Comparison of ENCODE assay signal across 28 mouse cellular contexts in the genomic region with DNA sequence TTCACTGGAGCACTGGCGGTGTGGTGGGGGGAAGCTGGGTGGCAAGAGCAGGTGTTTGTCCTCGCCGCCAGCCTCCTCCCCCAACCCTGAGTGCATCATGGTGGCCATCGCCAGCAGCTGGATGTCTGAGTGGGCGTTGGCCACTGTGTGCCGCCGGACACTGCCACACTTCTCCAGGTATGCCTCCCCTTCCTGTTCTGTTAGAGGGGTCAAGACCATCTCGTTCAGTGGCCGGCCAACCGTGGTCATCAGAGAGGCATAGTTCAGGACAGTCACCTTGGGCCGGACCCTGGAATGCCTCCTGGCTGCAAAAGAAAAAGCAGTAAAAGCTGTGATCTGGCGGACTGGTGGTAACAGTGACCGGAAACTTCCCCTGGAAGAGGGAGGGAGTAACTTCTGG. TPM values are rescaled to one million over a fixed set of nuclear protein-coding genes. Genes with fewer than 3 reads are reported as not detected.
DNase-seq lines count a peak whose midpoint lies in the region; ATAC-seq and TF ChIP-seq lines count a peak whose summit lies in the region.
"Had no signal": no experiment of that assay in that cellular context is flagged by ENCODE, and none has a peak within 500 bp of the region (broad histone marks: within the 10 kb centered on the region; RNA-seq: fewer than 3 reads in every experiment).

No protein-coding gene starts in this region.

- WGBS in kidney, embryonic 14.5 days = 68% methylated on average over 13 of the region's 13 CpGs
- 89% methylated on average over 13 of the region's 13 CpGs for WGBS in lung, embryonic 15.5 days

- no peaks in the 10 kb centered on the region for H3K27me3 ChIP-seq in kidney, embryonic 14.5 days (ENCODE audit: control insufficient read depth, insufficient read depth, low read length)
- H3K27me3 ChIP-seq in lung, embryonic 15.5 days = no peaks in the 10 kb centered on the region
- H3K27me3 ChIP-seq in E14TG2a.4 (ENCODE audit: insufficient read depth, low read length) (peaks cover 35% of the 10 kb centered on the region), ES-Bruce4 (ENCODE audit: control insufficient read depth, insufficient read depth, low read length, poor library complexity, severe bottlenecking) (no peaks in the 10 kb centered on the region)
- H3K27me3 ChIP-seq: embryonic facial prominence, embryonic 13.5 days; forebrain, embryonic 12.5 days; forebrain, embryonic 15.5 days; heart, embryonic 13.5 days; hindbrain, embryonic 13.5 days; intestine, embryonic 15.5 days had no signal

- peak; percentile 16; the same call in 1 of the 2 replicates for ATAC-seq in kidney, embryonic 14.5 days (ENCODE audit: low FRiP score, low TSS enrichment)
- ATAC-seq in lung, embryonic 15.5 days (ENCODE audit: borderline replicate concordance, extremely low read depth, low FRiP score, low TSS enrichment) = no peak
- ATAC-seq: CD4-positive, CD25-positive, alpha-beta regulatory T cell, adult 4 months; forebrain, embryonic 15.5 days; hindbrain, embryonic 16.5 days; intestine, embryonic 15.5 days had no signal

- H3K4me2 ChIP-seq in kidney, embryonic 14.5 days (replicated peaks; ENCODE audit: low read depth, low read length) = no peak overlapping the region
- no peak overlapping the region for H3K4me2 ChIP-seq in lung, embryonic 15.5 days
- H3K4me2 ChIP-seq: embryonic facial prominence, embryonic 13.5 days; forebrain, embryonic 12.5 days; forebrain, embryonic 15.5 days; heart, embryonic 13.5 days; hindbrain, embryonic 13.5 days; intestine, embryonic 15.5 days had no signal

- H3K36me3 ChIP-seq in kidney, embryonic 14.5 days (ENCODE audit: control insufficient read depth, insufficient read depth, low read length) = peaks cover 36% of the 10 kb centered on the region
- H3K36me3 ChIP-seq in lung, embryonic 15.5 days = peaks cover 17% of the 10 kb centered on the region
- no peaks in the 10 kb centered on the region for H3K36me3 ChIP-seq in E14TG2a.4 (ENCODE audit: insufficient read depth, low read length)
- no peaks in the 10 kb centered on the region for H3K36me3 ChIP-seq in ES-Bruce4 (ENCODE audit: control insufficient read depth, insufficient read depth, low read length, poor library complexity, severe bottlenecking)
- H3K36me3 ChIP-seq: forebrain, embryonic 15.5 days; hindbrain, embryonic 13.5 days; intestine, embryonic 15.5 days had no signal

- no peak for TF ChIP-seq POLR2A in ES-Bruce4 (IDR thresholded peaks at IDR 0.05; ENCODE audit: insufficient read depth, low read length)

- no peak for DNase-seq in kidney, postnatal 14 days
- no peak for DNase-seq in lung, postnatal 25 days (ENCODE audit: low spot score)
- no peak for DNase-seq in embryo, embryonic 10 days (ENCODE audit: low spot score)
- DNase-seq: adrenal gland, adult 2 months; adrenal gland, postnatal 14 days; cerebellum, adult 11 months; cerebellum, adult 2 months; cerebellum, postnatal 10 days; cerebellum, postnatal 36 days; gastrocnemius, postnatal 10 days; gastrocnemius, postnatal 36 days; heart, adult 2 months; heart, postnatal 14 days; heart, postnatal 4 days had no signal

- no peaks in the 10 kb centered on the region for H3K9me3 ChIP-seq in kidney, embryonic 14.5 days (ENCODE audit: control insufficient read depth, low read length)
- H3K9me3 ChIP-seq in lung, embryonic 15.5 days = no peaks in the 10 kb centered on the region
- H3K9me3 ChIP-seq in E14TG2a.4 (ENCODE audit: low read length) = no peaks in the 10 kb centered on the region
- H3K9me3 ChIP-seq in ES-Bruce4 (replicated peaks; ENCODE audit: control insufficient read depth, insufficient read depth, low read length, poor library complexity, severe bottlenecking) = no peaks in the 10 kb centered on the region
- H3K9me3 ChIP-seq: embryonic facial prominence, embryonic 13.5 days; forebrain, embryonic 12.5 days; forebrain, embryonic 15.5 days; heart, embryonic 10.5 days; heart, embryonic 13.5 days; hindbrain, embryonic 13.5 days; intestine, embryonic 15.5 days had no signal

- no peak overlapping the region for H3K9ac ChIP-seq in kidney, embryonic 14.5 days (ENCODE audit: low read depth, low read length)
- H3K9ac ChIP-seq in lung, embryonic 15.5 days = no peak overlapping the region
- no peak overlapping the region for H3K9ac ChIP-seq in ES-Bruce4 (ENCODE audit: low read depth, poor library complexity, severe bottlenecking)
- H3K9ac ChIP-seq: embryonic facial prominence, embryonic 13.5 days; forebrain, embryonic 12.5 days; forebrain, embryonic 15.5 days; heart, embryonic 13.5 days; hindbrain, embryonic 13.5 days; intestine, embryonic 15.5 days had no signal

- H3K4me1 ChIP-seq in kidney, embryonic 14.5 days (ENCODE audit: control insufficient read depth, insufficient read depth, low read length) = no peaks in the 10 kb centered on the region
- peaks cover 12% of the 10 kb centered on the region for H3K4me1 ChIP-seq in lung, embryonic 15.5 days
- peaks cover 17% of the 10 kb centered on the region for H3K4me1 ChIP-seq in E14TG2a.4 (replicated peaks; ENCODE audit: low read depth, low read length)
- no peaks in the 10 kb centered on the region for H3K4me1 ChIP-seq in ES-Bruce4 (ENCODE audit: control insufficient read depth, insufficient read depth, low read length)
- H3K4me1 ChIP-seq: forebrain, embryonic 15.5 days; hindbrain, embryonic 13.5 days; intestine, embryonic 15.5 days had no signal

- no peak overlapping the region for H3K4me3 ChIP-seq in kidney, embryonic 14.5 days (ENCODE audit: low read length)
- H3K4me3 ChIP-seq in lung, embryonic 15.5 days = no peak overlapping the region
- H3K4me3 ChIP-seq in E14TG2a.4 (replicated peaks; ENCODE audit: low read length) (peak overlapping the region; percentile 75), ES-Bruce4 (ENCODE audit: low read depth, low read length) (peak overlapping the region; percentile 53)
- H3K4me3 ChIP-seq: embryonic facial prominence, embryonic 13.5 days; erythroblast, embryonic 14.5 days; forebrain, embryonic 12.5 days; forebrain, embryonic 15.5 days; heart, adult 2 months; heart, embryonic 10.5 days; heart, embryonic 13.5 days; hindbrain, embryonic 13.5 days; intestine, embryonic 15.5 days had no signal

- TF ChIP-seq EP300 in ES-Bruce4 (IDR thresholded peaks at IDR 0.05; ENCODE audit: insufficient read depth, low read depth, low read length) = no peak

- TF ChIP-seq CTCF in E14TG2a.4 (conservative IDR thresholded peaks at IDR 0.05; ENCODE audit: low read length) (no peak), ES-Bruce4 (IDR thresholded peaks at IDR 0.05; ENCODE audit: low read depth, low read length) (no peak)

- H3K27ac ChIP-seq in kidney, embryonic 14.5 days (ENCODE audit: low read depth, low read length) = no peak overlapping the region
- H3K27ac ChIP-seq in lung, embryonic 15.5 days = 0 out of 2 replicates have a peak overlapping the region, but pooled peaks have one; percentile 61
- no peak overlapping the region for H3K27ac ChIP-seq in ES-Bruce4 (ENCODE audit: insufficient read depth, low read length)
- H3K27ac ChIP-seq: embryonic facial prominence, embryonic 13.5 days; forebrain, embryonic 12.5 days; forebrain, embryonic 15.5 days; heart, adult 2 months; heart, embryonic 10.5 days; heart, embryonic 13.5 days; hindbrain, embryonic 13.5 days; intestine, embryonic 15.5 days had no signal

RNA-seq across cellular contexts. Expression of gene Traf6, which starts 38.9 kb away (rescaled TPM):
- 7.5 and 18.4 TPM in 2 replicates for polyA plus RNA-seq in kidney, embryonic 14.5 days (2014; fragmentation: Nextera tagmentation; extraction: Ambion mirVana)
- polyA plus RNA-seq in lung, embryonic 15.5 days (2015; fragmentation: Nextera tagmentation; extraction: Ambion mirVana) = 9.5 and 9.8 TPM in 2 replicates
- 17.5 and 17.6 TPM in 2 replicates for polyA plus RNA-seq in ES-Bruce4 (2011; ENCODE audit: insufficient read depth, insufficient read length, low read depth, missing spikeins)

Comparison
In these comparisons a context has a peak if more than half of its experiments do, and no peak if none do; other contexts are left out.
1. H3K4me3 ChIP-seq: peak in E14TG2a.4 (single experiment) and ES-Bruce4 (single experiment); none in kidney, embryonic 14.5 days (single experiment) and lung, embryonic 15.5 days (single experiment).